Mouse (Mus musculus) forebrain, embryonic 11.5 days (tissue): ENCODE measurements at regions not wholly inside any gene's neighbourhood (a gene's known extent, or its start where the extent isn't known, plus 50 kb on each side); places are given as distances from the start of the nearest gene placed in this dataset.

ENCODE experiments used
- ATAC-seq: fragments of 200-750 bp; cut with Nextera tagmentation; replicated peaks from 2 replicates; pipeline ENCODE4 v1.8.0; 2017; ENCODE audit warnings: moderate TSS enrichment; ENCODE audit not compliant: low FRiP score
- DNase-seq: peaks from one replicate; pipeline ENCODE4 v3.0.0-alpha.2; 2017; ENCODE audit warnings: low spot score
- H3K27ac ChIP-seq: fragments of 300-500 bp; sonication (generic); 2 replicates; pipeline ENCODE4 v1.5.1; 2014; ENCODE audit warnings: low read depth, low read length
- H3K27me3 ChIP-seq: fragments of 300-500 bp; sonication (generic); 2 replicates; pipeline ENCODE4 v1.6.1; 2014; ENCODE audit warnings: mild to moderate bottlenecking, low read length, mixed read lengths; ENCODE audit not compliant: control insufficient read depth, insufficient read depth
- H3K36me3 ChIP-seq: fragments of 300-500 bp; sonication (generic); 2 replicates; pipeline ENCODE4 v1.6.1; 2014; ENCODE audit warnings: mild to moderate bottlenecking, low read length, moderate library complexity, mixed read lengths; ENCODE audit not compliant: control insufficient read depth, insufficient read depth
- H3K4me1 ChIP-seq: fragments of 300-500 bp; sonication (generic); replicated peaks from 2 replicates; pipeline ENCODE4 v1.6.1; 2014; ENCODE audit warnings: low read length, mixed read lengths; ENCODE audit not compliant: control insufficient read depth, insufficient read depth
- H3K4me2 ChIP-seq: fragments of 300-500 bp; sonication (generic); 2 replicates; pipeline ENCODE4 v1.6.1; 2014; ENCODE audit warnings: low read depth, mild to moderate bottlenecking, low read length, moderate library complexity, mixed read lengths; ENCODE audit not compliant: severe bottlenecking
- H3K4me3 ChIP-seq: fragments of 300-500 bp; sonication (generic); 2 replicates; pipeline ENCODE4 v1.5.1; 2014; ENCODE audit warnings: low read depth, low read length
- H3K9ac ChIP-seq: fragments of 300-500 bp; sonication (generic); 2 replicates; pipeline ENCODE4 v1.6.1; 2014; ENCODE audit warnings: low read length
- H3K9me3 ChIP-seq: fragments of 300-500 bp; sonication (generic); 2 replicates; pipeline ENCODE4 v1.6.1; 2016; ENCODE audit warnings: low read length, mixed read lengths; ENCODE audit not compliant: control insufficient read depth
- WGBS: fragments of 180-500 bp; shearing (Covaris S2); extraction: QIAGEN DNeasy Blood & Tissue Kit; methylation state at CpG from one replicate; pipeline ENCODE4 v1.1.7; 2014; 5-methylcytosine and 5-hydroxymethylcytosine counted together

GRCm38 (mm10) chr13:44625792-44626191, 103.5 kb upstream of the Jarid2 start:
- ATAC-seq: no peak
- 72% methylated on average over 7 of the region's 7 CpGs for WGBS
- Histone ChIP-seq H3K9me3 (no peaks in the 10 kb centered on the region), H3K27me3 (no peaks in the 10 kb centered on the region), H3K9ac (no peak overlapping the region), H3K4me3 (no peak overlapping the region), H3K36me3 (no peaks in the 10 kb centered on the region), H3K4me2 (no peak overlapping the region), H3K4me1 (no peaks in the 10 kb centered on the region; the same call in 1 of the 2 replicates), H3K27ac (no peak overlapping the region)
- DNase-seq: no peak

GRCm38 (mm10) chr13:44626806-44627205, 102.5 kb upstream of the Jarid2 start:
- Histone ChIP-seq H3K9me3 (no peaks in the 10 kb centered on the region), H3K4me3 (no peak overlapping the region), H3K4me1 (no peaks in the 10 kb centered on the region; the same call in 1 of the 2 replicates), H3K27ac (no peak overlapping the region), H3K36me3 (no peaks in the 10 kb centered on the region), H3K27me3 (no peaks in the 10 kb centered on the region), H3K9ac (no peak overlapping the region), H3K4me2 (no peak overlapping the region)
- ATAC-seq: no peak
- no peak for DNase-seq
- WGBS: 63% methylated on average over 11 of the region's 11 CpGs

GRCm38 (mm10) chr13:44630061-44630460, 99.2 kb upstream of the Jarid2 start:
- H3K36me3 ChIP-seq: no peaks in the 10 kb centered on the region
- peaks cover 5% of the 10 kb centered on the region for H3K4me1 ChIP-seq
- no peak overlapping the region for H3K4me2 ChIP-seq
- WGBS: 62% methylated on average over 6 of the region's 6 CpGs
- ATAC-seq: no peak
- H3K9ac ChIP-seq: no peak overlapping the region
- no peak overlapping the region for H3K27ac ChIP-seq
- DNase-seq: no peak
- H3K4me3 ChIP-seq: no peak overlapping the region
- no peaks in the 10 kb centered on the region for H3K27me3 ChIP-seq
- H3K9me3 ChIP-seq: no peaks in the 10 kb centered on the region

- Histone ChIP-seq H3K36me3 (no peaks in the 10 kb centered on the region), H3K9ac (peak overlapping the region; percentile 23; the same call in 1 of the 2 replicates), H3K4me1 (peaks cover 11% of the 10 kb centered on the region), H3K4me2 (peak overlapping the region; percentile 33; the same call in 1 of the 2 replicates), H3K27ac (no peak overlapping the region), H3K27me3 (no peaks in the 10 kb centered on the region), H3K4me3 (no peak overlapping the region), H3K9me3 (no peaks in the 10 kb centered on the region)
- DNase-seq (no peak), ATAC-seq (no peak)
- 10% methylated on average over 11 of the region's 11 CpGs for WGBS
These were observed 94.7 kb upstream of the Jarid2 start for GRCm38 (mm10) chr13:44634616-44635015.

GRCm38 (mm10) chr13:44635221-44636007, 93.9 kb upstream of the Jarid2 start:
- no peaks in the 10 kb centered on the region for H3K27me3 ChIP-seq
- H3K9me3 ChIP-seq: no peaks in the 10 kb centered on the region
- peaks cover 11% of the 10 kb centered on the region for H3K4me1 ChIP-seq
- DNase-seq: no peak
- no peak overlapping the region for H3K9ac ChIP-seq
- 9% methylated on average over 11 of the region's 12 CpGs for WGBS
- ATAC-seq: no peak
- peak overlapping the region; percentile 33 for H3K4me2 ChIP-seq
- H3K36me3 ChIP-seq: no peaks in the 10 kb centered on the region
- H3K27ac ChIP-seq: 0 out of 2 replicates have a peak overlapping the region, but pooled peaks have one; percentile 31
- H3K4me3 ChIP-seq: no peak overlapping the region

DNA sequence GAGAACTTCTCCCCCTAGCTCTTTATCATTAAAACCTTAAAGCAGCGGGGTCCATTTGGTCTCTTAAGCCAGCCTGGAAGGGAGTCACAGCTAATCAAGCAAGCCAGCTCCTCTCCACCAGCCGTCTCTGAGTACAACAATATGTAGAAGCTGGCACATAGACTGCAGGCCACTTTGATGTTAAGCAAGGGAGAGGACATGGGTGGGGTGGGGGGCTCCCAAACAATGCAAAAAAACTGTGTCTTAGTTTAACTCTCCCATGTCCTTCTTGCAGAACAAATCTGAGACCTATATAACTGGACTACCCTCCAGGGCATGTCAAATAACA, 93.3 kb upstream of the Jarid2 start:
- H3K9ac ChIP-seq: no peak overlapping the region
- WGBS: 21% methylated on average over 2 of the region's 2 CpGs
- no peak for ATAC-seq
- peaks cover 11% of the 10 kb centered on the region for H3K4me1 ChIP-seq
- H3K9me3 ChIP-seq: no peaks in the 10 kb centered on the region
- H3K4me2 ChIP-seq: no peak overlapping the region
- no peak overlapping the region for H3K27ac ChIP-seq
- no peaks in the 10 kb centered on the region for H3K27me3 ChIP-seq
- H3K36me3 ChIP-seq: no peaks in the 10 kb centered on the region
- no peak overlapping the region for H3K4me3 ChIP-seq
- DNase-seq: no peak

- ATAC-seq (no peak), DNase-seq (no peak)
- Histone ChIP-seq H3K27ac (no peak overlapping the region), H3K27me3 (no peaks in the 10 kb centered on the region), H3K4me3 (no peak overlapping the region), H3K9me3 (no peaks in the 10 kb centered on the region), H3K4me1 (no peaks in the 10 kb centered on the region), H3K4me2 (no peak overlapping the region), H3K36me3 (no peaks in the 10 kb centered on the region), H3K9ac (no peak overlapping the region)
- WGBS: 93% methylated on average over 7 of the region's 7 CpGs
These were observed 86.9 kb upstream of the Jarid2 start for GRCm38 (mm10) chr13:44642361-44642760.

DNA sequence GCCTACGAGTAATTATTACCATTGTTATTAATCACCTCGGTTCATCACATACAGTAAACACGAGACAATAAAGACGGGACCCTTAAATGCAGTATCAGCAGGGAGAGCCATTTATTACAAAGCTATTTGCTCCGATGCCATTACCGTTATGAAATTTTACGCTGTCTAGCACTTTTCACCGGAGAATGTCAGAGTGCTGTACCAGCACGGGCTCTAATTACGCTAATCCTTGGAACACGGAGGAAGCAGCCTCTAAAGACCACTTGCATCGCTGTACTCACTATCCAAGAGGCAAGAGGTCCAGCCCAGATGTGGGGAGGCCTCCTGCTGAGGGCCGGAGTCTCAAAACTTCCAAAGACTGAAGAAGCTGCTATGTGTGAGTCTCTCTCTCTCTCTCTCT, 79.2 kb upstream of the Jarid2 start:
- Histone ChIP-seq H3K9ac (no peak overlapping the region), H3K36me3 (no peaks in the 10 kb centered on the region), H3K4me2 (0 out of 2 replicates have a peak overlapping the region, but pooled peaks have one; percentile 21), H3K9me3 (no peaks in the 10 kb centered on the region), H3K4me3 (no peak overlapping the region), H3K27ac (no peak overlapping the region), H3K4me1 (peaks cover 8% of the 10 kb centered on the region), H3K27me3 (no peaks in the 10 kb centered on the region)
- DNase-seq: no peak
- WGBS: 16% methylated on average over 13 of the region's 13 CpGs
- ATAC-seq: no peak
